Mouse (Mus musculus): ENCODE data around the gene Slc2a13. TPM values are rescaled to one million over a fixed set of nuclear protein-coding genes. Genes with fewer than 3 reads are reported as not detected.

The Slc2a13 gene
- polyA plus RNA-seq, 1 experiment = 18.2 TPM

- TF ChIP-seq POLR2A (IDR thresholded peaks at IDR 0.05; ENCODE audit: borderline replicate concordance, insufficient read depth, low read length) (peak; percentile 19; the same call in 1 of the 2 replicates), CTCF (IDR thresholded peaks at IDR 0.05; ENCODE audit: borderline replicate concordance, insufficient read depth, low read depth, low read length) (no peak)
- peak overlapping the region; percentile 87 for H3K27ac ChIP-seq (ENCODE audit: insufficient read depth, low read length)
- no peaks in the 10 kb centered on the region for H3K27me3 ChIP-seq (ENCODE audit: control insufficient read depth, insufficient read depth, low read length)
- H3K4me1 ChIP-seq (ENCODE audit: control insufficient read depth, insufficient read depth, low read length) = peaks cover 7% of the 10 kb centered on the region; the same call in 1 of the 2 replicates
- H3K4me3 ChIP-seq (replicated peaks; ENCODE audit: insufficient read depth, low read depth, low read length) = no peak overlapping the region
- DNase-seq = peak; percentile 92 to 96
- 7% methylated on average over 16 of the region's 16 CpGs for WGBS
These were observed 109.9 kb downstream of the Slc2a13 start for GRCm38 (mm10) chr15:91463026-91463661.

GRCm38 (mm10) chr15:91461940-91462339 is 111.1 kb downstream of the Slc2a13 start:
- Histone ChIP-seq H3K4me3 (replicated peaks; ENCODE audit: insufficient read depth, low read depth, low read length) (no peak overlapping the region), H3K4me1 (ENCODE audit: control insufficient read depth, insufficient read depth, low read length) (peaks cover 11% of the 10 kb centered on the region; the same call in 1 of the 2 replicates), H3K27ac (ENCODE audit: insufficient read depth, low read length) (no peak overlapping the region), H3K27me3 (ENCODE audit: control insufficient read depth, insufficient read depth, low read length) (no peaks in the 10 kb centered on the region)
- DNase-seq = no peak
- TF ChIP-seq CTCF (IDR thresholded peaks at IDR 0.05; ENCODE audit: borderline replicate concordance, insufficient read depth, low read depth, low read length) (no peak), POLR2A (IDR thresholded peaks at IDR 0.05; ENCODE audit: borderline replicate concordance, insufficient read depth, low read length) (no peak)
- WGBS = 81% methylated on average over 2 of the region's 2 CpGs

DNA sequence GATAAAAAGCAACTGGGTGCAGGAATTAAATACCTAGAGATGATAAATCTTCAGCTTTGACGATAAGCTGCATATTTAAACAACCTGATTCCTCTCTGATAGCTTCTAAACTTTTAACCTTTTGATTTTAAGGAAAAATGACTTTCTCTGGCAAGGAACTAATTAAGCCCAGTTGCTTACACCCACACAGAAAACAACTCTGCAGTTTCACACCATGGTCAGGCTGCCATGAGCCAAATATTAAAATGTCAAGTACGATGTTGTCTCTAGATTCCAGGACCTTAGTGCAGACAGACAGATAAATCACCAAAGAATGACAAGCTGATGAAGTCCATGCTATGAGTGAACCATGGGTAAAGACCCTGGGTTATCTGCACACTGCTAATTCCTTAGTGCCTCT is 115.9 kb downstream of the Slc2a13 start:
- H3K4me1 ChIP-seq (ENCODE audit: control insufficient read depth, insufficient read depth, low read length) = peaks cover 7% of the 10 kb centered on the region; the same call in 1 of the 2 replicates
- no peak overlapping the region for H3K27ac ChIP-seq (ENCODE audit: insufficient read depth, low read length)
- TF ChIP-seq CTCF (IDR thresholded peaks at IDR 0.05; ENCODE audit: borderline replicate concordance, insufficient read depth, low read depth, low read length) (no peak), POLR2A (IDR thresholded peaks at IDR 0.05; ENCODE audit: borderline replicate concordance, insufficient read depth, low read length) (no peak)
- no peaks in the 10 kb centered on the region for H3K27me3 ChIP-seq (ENCODE audit: control insufficient read depth, insufficient read depth, low read length)
- no peak overlapping the region for H3K4me3 ChIP-seq (replicated peaks; ENCODE audit: insufficient read depth, low read depth, low read length)
- no peak for DNase-seq
- 38% methylated on average over 2 of the region's 2 CpGs for WGBS

GRCm38 (mm10) chr15:91445399-91445798 is 127.7 kb downstream of the Slc2a13 start:
- 8% methylated on average over 6 of the region's 6 CpGs for WGBS
- Histone ChIP-seq H3K27ac (ENCODE audit: insufficient read depth, low read length) (peak overlapping the region; percentile 61; the same call in 1 of the 2 replicates), H3K27me3 (ENCODE audit: control insufficient read depth, insufficient read depth, low read length) (no peaks in the 10 kb centered on the region), H3K4me1 (ENCODE audit: control insufficient read depth, insufficient read depth, low read length) (peaks cover 20% of the 10 kb centered on the region), H3K4me3 (replicated peaks; ENCODE audit: insufficient read depth, low read depth, low read length) (no peak overlapping the region)
- TF ChIP-seq CTCF (IDR thresholded peaks at IDR 0.05; ENCODE audit: borderline replicate concordance, insufficient read depth, low read depth, low read length) (no peak), POLR2A (IDR thresholded peaks at IDR 0.05; ENCODE audit: borderline replicate concordance, insufficient read depth, low read length) (no peak)
- peak; percentile 64 to 83 for DNase-seq

DNA sequence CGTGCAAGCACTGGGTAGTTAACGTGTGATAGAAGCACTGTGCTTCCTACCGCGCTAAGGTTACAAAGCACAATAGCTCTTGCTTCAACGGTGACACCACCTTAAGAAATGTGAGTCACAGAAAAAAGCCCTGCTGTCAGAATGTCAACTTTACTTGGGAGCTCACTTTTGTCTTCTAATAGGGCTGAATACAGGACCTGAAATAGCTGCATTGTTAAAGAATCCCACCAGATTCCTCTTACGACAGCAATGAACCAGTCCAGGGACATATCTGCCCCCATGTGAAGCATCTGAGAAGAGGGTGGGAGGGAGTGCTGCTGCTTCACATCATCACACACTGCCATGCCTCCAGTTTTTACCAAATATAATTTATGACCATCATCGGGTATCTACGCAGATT is 129.6 kb downstream of the Slc2a13 start:
- H3K4me1 ChIP-seq (ENCODE audit: control insufficient read depth, insufficient read depth, low read length) = peaks cover 22% of the 10 kb centered on the region
- H3K4me3 ChIP-seq (replicated peaks; ENCODE audit: insufficient read depth, low read depth, low read length) = no peak overlapping the region
- H3K27me3 ChIP-seq (ENCODE audit: control insufficient read depth, insufficient read depth, low read length) = no peaks in the 10 kb centered on the region
- WGBS = 68% methylated on average over 8 of the region's 8 CpGs
- no peak overlapping the region for H3K27ac ChIP-seq (ENCODE audit: insufficient read depth, low read length)
- TF ChIP-seq POLR2A (IDR thresholded peaks at IDR 0.05; ENCODE audit: borderline replicate concordance, insufficient read depth, low read length) (no peak), CTCF (IDR thresholded peaks at IDR 0.05; ENCODE audit: borderline replicate concordance, insufficient read depth, low read depth, low read length) (no peak)
- DNase-seq = no peak

- Histone ChIP-seq H3K27ac (ENCODE audit: insufficient read depth, low read length) (no peak overlapping the region), H3K4me1 (ENCODE audit: control insufficient read depth, insufficient read depth, low read length) (peaks cover 15% of the 10 kb centered on the region), H3K27me3 (ENCODE audit: control insufficient read depth, insufficient read depth, low read length) (no peaks in the 10 kb centered on the region), H3K4me3 (replicated peaks; ENCODE audit: insufficient read depth, low read depth, low read length) (no peak overlapping the region)
- TF ChIP-seq CTCF (IDR thresholded peaks at IDR 0.05; ENCODE audit: borderline replicate concordance, insufficient read depth, low read depth, low read length) (no peak), POLR2A (IDR thresholded peaks at IDR 0.05; ENCODE audit: borderline replicate concordance, insufficient read depth, low read length) (no peak)
- 25% methylated on average over 2 of the region's 2 CpGs for WGBS
- DNase-seq = peak in 1 of 2 experiments; percentile 89
These were observed 133.2 kb downstream of the Slc2a13 start for GRCm38 (mm10) chr15:91439883-91440282.

DNA sequence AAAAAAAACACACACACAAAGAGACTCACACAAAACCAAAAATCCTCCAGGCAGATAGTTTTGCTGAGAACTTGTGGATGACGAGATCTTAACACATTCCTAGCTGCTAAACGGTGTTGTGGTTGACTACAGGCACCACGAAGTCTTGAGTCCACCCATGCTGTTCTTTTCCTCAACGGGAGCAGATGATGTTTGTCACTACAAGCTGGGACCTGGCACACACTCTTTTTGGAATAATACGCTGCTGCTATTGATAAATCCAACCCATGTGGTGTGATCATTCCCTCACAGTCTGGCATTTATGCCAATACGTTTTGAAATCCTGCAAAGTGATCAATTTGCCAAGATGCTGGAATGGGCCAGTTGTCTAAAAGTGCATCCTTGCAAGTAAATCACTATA is 147.6 kb downstream of the Slc2a13 start:
- H3K4me3 ChIP-seq (replicated peaks; ENCODE audit: insufficient read depth, low read depth, low read length) = no peak overlapping the region
- peak; percentile 21 to 29 for DNase-seq
- H3K4me1 ChIP-seq (ENCODE audit: control insufficient read depth, insufficient read depth, low read length) = peaks cover 4% of the 10 kb centered on the region; the same call in 1 of the 2 replicates
- no peak for TF ChIP-seq CTCF (IDR thresholded peaks at IDR 0.05; ENCODE audit: borderline replicate concordance, insufficient read depth, low read depth, low read length)
- TF ChIP-seq POLR2A (IDR thresholded peaks at IDR 0.05; ENCODE audit: borderline replicate concordance, insufficient read depth, low read length) = no peak
- WGBS = 22% methylated on average over 6 of the region's 6 CpGs
- no peak overlapping the region for H3K27ac ChIP-seq (ENCODE audit: insufficient read depth, low read length)
- no peaks in the 10 kb centered on the region for H3K27me3 ChIP-seq (ENCODE audit: control insufficient read depth, insufficient read depth, low read length)

- WGBS = 88% methylated on average over 7 of the region's 7 CpGs
- no peak for TF ChIP-seq POLR2A (IDR thresholded peaks at IDR 0.05; ENCODE audit: borderline replicate concordance, insufficient read depth, low read length)
- no peak for DNase-seq
- Histone ChIP-seq H3K27ac (ENCODE audit: insufficient read depth, low read length) (no peak overlapping the region), H3K4me1 (ENCODE audit: control insufficient read depth, insufficient read depth, low read length) (no peaks in the 10 kb centered on the region), H3K27me3 (ENCODE audit: control insufficient read depth, insufficient read depth, low read length) (no peaks in the 10 kb centered on the region), H3K4me3 (replicated peaks; ENCODE audit: insufficient read depth, low read depth, low read length) (no peak overlapping the region)
These were observed 166.1 kb downstream of the Slc2a13 start for GRCm38 (mm10) chr15:91406979-91407378.

Data from cerebellum, adult 2 months (tissue).